Mouse (Mus musculus) heart, postnatal 36 days (tissue): ENCODE measurements at regions not wholly inside any gene's neighbourhood (a gene's known extent, or its start where the extent isn't known, plus 50 kb on each side); places are given as distances from the start of the nearest gene placed in this dataset.

Experiments used
- DNase-seq, 2 experiments: peaks; one replicate each; pipeline ENCODE4 v3.0.0; 2021 to 2022
- intact Hi-C: fragments of 180-260 bp; cut with DNase I; formaldehyde crosslinking; loops from one replicate; pipeline ENCODE4 v1.15.1; 2025

DNA sequence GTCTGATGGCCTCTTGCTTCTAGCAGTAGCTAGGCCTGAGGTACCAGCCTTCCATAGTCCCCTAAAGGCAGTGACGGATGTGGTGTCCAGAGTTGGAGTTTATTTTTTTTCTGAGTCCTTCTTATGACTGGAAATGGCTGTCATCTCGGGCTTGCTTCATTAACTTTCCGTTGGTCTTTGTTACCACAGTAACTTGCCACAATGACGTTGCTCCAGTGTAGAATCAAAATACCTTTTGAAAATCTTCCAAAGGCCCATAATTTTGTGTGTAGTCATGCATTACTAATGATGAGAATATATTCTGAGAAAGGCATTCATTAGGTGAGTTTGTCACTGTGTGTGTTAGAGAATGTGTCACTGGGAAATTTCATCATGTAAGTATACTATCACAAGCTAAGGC is 108.4 kb upstream of the Sgk1 start:
- DNase-seq: no peak
- intact Hi-C loops: no loop called here

DNA sequence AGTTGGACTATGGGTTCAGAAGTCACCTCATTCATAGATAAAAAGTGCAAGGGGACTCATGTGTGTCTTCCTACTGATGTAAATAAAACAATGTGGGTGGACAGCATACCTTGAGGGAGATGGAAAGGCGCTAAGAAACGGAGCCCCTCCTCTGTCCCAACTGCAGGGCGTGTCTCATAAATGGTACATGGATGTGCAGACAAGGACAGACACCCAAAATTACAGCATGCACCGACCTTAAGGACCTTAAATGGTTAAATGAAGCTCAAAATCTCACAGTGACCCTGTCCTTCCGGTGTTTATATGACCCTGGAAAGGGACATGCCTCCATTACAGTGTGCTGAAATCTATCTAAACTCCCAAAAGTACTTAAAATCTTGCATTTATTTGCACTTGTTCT is 106.5 kb upstream of the Sgk1 start:
- no peak for DNase-seq
- intact Hi-C loops: no loop called here

DNA sequence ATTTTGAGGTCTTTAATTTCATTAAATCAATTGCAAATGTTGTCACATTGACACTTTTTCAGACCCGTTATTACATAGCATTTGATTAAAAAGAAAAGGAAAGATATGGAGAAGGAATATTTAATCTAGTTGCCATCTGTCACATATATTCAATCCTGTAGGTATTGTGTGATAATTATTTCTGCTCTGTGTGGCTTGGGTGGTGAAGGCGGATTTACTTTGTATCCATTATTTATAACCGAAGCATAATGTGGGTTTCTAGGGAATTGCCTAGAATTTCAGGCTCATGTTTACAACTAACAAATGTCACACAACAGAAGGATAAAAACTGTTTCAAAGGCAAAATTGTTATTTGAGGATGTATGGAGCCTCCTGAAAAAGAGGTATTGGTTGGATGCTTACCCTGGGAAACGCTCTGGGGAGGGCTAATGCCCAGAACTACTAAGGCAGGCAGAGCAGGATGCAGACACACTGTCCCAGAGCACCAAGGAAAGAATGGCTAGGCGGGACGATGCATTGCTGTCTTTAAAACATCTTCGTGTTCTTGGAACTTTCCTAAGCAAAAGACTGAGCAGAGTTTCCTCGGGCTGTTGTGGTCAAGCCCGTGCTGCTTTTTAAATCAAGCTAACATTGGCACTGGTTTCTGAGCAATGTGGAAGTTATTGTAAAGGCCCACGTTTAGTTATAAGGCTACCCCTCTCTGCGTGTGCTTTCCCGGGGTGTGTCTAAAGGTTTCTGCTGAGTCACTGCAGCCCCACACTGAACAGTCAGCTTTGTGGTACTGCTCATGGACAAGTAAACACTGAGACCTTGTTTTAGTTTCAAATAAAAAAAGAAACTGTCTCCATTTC is 105.8 kb upstream of the Sgk1 start:
- intact Hi-C loops: no loop called here
- no peak for DNase-seq

DNA sequence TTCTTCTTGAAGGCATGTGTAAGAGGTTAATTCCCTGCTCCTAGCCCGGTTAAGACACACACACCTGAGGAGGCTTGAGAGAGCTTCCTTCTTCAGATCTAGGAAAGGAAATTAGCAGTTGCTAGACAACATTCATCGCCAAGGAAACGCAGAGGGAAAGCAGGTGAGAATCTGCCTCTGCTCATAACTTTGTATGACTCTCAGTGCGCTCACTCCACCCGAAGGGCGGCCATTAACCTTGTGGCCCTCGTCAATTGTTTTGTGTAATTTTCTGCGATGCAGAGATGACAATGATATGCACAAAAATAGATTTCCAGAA is 105.3 kb upstream of the Sgk1 start:
- no peak for DNase-seq
- intact Hi-C loops: no loop called here

DNA sequence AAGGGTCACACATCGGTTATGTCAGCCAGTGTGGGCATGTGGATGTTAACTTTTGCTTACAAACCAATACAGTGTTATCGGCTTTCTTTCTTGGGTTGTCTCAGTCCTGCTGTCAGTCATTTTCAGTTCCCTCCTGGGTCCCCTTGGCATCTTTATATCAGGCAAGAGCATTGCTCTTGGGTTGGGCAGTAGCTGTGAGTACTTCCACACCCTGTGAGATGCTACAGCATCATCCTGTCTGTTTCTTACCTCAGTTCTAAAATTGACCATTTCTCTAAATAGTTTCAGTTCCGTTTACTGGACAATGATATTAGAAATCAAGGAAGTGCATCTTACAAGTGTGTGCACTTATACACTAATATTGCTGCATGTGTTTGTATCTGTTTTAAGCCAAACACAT is 104.9 kb upstream of the Sgk1 start:
- intact Hi-C loops: no loop called here
- no peak for DNase-seq

DNA sequence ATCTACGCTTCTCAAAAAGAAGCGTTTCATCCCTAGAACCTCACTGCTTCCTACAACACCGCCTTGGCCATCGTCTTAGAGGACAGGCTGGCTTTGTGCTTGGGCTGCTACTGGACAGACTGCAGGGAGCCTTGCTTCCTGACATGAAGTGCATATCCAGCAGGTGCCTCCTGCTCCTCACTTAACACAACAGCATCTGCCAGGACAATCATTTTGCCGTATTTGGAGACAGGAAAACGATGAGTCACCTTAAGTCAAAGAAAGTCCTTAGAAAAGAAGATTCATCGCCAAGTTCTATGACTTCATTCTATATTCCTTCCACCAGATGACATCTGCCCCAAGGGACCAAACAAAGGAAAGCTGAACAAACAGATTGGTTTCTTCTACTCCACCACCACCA is 98.5 kb upstream of the Sgk1 start:
- peak; percentile 18 to 22 for DNase-seq
- intact Hi-C loops: loop anchor here (1.0 to 5.0 kb wide), 6 partner anchors 81 to 209 kb away; no protein-coding TSS in a partner anchor

DNA sequence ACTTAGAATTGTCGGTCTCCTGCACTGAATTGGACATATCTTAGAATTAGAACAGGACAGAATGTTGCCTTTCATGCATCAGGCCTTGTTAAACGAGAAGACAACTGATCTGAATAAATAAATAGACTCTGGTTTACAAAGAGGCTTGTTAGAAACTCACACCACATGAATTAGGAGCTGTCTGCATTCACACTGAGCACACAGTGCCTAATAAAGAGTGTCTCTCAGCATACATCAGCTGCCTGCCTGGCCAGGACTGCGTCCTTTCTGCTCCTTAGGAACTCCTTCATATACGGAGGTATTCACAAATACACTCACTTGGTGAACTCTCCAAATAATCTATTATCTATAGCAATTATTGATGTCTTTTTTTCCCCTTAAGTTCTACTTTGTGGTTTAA is 96.9 kb upstream of the Sgk1 start:
- intact Hi-C loops: no loop called here
- no peak for DNase-seq

DNA sequence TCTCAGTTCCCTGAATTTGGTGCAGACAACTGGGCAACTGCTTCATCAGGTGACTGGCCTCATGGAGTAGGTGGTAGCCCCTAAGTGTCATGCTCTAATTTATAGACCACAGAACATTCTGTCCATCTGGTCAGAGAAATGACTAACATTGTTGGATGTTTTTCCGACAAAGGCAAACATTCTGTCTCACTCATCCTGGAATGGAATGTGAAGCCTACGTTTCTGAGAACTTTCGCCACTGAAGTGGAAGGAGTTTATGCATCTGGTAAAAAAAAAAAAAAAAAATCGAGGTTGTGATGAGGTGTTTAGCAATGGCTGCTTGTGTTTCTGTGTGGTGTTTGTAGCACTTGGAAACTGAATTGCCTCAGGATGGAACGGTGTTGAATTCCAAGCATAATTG is 96.2 kb upstream of the Sgk1 start:
- intact Hi-C loops: no loop called here
- DNase-seq: no peak

DNA sequence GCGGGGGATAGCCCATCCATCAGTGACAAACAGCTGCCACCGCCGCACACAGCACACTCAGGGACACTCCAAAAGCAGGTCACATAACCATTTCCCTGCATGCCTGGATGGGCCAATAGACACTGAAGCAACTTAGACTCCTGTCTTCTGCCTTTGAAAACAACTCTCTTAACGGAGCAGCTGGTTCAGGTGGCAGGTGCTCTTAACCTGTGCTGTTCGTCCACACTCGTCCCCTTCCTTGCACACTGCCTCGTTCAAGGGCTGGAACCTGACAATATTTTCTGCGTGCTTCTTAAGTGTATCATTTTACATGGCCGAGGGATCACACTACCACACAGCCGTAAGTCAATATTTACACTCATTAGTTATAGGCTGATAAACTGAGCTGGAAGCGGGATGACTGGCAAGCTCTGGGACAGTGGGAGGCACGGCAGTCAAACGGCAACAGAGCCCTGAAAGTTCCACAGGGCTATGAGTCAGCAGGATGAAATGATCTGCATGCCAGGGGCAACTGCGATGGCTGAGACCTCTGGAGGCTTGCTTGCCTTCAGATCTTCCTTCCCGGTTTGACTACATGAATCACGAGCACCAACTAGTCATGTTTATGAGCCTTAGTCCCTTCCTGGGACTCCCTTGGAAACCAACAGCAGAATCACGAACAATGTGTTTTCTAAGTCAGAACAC is 92.0 kb upstream of the Sgk1 start:
- intact Hi-C loops: no loop called here
- no peak for DNase-seq

DNA sequence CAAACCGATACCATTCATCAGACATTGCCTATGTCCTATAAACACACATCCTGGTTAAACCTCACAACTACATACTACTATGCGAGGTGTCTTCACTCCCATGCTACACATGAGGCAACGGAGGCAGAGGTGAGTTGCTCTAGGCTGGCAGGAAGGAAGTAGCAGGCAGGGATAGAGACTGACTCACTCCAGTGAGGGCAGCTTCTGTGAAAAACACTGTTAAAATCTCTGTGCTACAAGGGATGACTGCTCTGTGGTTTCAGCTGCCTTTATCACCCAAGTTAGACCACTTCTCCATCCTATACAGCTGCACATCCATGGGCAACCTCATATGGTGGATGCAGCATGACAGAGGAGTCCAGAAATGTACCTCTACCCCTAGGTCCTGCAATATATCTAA is 91.0 kb upstream of the Sgk1 start:
- intact Hi-C loops: no loop called here

DNA sequence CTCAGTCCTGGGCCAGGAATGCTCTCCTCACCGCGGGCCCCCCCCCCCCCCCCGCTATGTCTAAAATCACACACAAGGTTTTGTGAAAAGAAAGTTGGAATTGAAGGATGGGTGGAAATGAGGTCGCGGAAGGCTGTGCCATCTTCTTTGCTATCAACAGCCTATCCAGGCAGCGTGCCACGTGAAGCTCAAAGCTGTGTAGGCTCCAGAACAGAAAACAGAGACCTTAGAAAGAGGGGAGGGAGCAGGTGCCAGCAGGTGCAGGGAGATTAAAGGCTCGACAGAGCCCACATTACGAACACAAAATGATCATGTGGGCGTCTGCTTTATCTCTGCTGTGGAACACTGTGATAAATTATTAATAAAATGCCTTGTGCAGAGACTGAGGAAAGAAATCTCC is 89.6 kb upstream of the Sgk1 start:
- DNase-seq: no peak
- intact Hi-C loops: no loop called here

More for the DNA sequence above, 91.0 kb upstream of the Sgk1 start:
- no peak for DNase-seq

DNA sequence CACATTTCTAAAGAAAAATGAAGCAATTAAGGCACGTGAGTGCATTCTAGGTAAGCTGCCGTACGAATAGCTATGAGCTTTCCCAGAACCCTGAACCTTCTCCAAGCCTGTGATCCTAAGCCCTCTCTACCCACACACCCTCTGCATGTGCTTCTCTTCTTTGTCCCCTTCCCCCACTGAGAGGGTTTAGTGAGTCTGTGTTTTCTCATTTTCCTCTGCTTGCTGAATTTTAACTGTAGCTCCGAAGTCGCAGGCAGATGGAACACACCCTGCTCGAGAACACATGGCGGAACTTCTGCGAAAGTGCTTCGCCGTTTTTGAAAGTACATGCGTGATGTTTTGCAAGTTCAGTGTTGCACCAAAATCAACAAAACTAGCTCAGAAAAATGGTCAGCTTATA is 88.3 kb upstream of the Sgk1 start:
- no peak for DNase-seq
- intact Hi-C loops: no loop called here

DNA sequence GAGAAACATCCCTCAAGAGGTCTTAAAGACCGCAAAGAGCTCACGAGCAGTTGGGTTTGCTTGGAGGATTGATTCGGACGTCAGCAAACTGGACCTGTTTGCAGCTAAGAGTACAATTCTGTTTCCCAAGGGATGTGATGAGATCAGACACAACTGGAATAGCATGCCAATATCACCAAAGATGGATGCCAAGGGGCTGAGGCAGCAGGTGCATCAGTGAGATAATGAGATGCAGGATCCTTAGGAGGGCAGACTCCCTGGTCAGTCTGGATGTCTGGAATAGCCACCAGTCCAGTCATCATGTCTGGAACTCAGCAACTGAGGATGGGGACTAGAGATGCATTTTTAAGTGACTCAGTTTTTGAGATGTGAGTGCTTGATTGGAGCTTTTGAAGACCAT is 85.6 kb upstream of the Sgk1 start:
- intact Hi-C loops: no loop called here
- DNase-seq: no peak

DNA sequence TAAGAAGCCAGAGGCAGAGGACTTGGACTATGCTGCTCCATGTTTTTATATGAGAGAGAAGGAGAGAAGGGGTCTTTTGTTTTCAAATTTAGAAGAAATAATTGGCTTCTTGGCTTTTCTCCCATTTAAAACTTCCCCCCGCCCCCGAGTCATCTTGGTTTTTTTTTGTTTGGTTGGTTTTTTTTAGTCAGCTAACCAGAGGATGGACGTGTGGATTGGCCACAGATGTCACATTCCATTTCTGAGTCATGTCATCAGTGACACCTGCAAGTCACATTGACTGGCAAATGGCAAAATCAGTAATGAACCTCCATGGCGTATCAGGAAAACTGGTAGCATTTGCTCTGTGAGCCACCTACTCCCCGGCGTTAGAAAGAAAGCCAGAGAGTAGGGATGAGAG is 83.9 kb upstream of the Sgk1 start:
- intact Hi-C loops: no loop called here

DNA sequence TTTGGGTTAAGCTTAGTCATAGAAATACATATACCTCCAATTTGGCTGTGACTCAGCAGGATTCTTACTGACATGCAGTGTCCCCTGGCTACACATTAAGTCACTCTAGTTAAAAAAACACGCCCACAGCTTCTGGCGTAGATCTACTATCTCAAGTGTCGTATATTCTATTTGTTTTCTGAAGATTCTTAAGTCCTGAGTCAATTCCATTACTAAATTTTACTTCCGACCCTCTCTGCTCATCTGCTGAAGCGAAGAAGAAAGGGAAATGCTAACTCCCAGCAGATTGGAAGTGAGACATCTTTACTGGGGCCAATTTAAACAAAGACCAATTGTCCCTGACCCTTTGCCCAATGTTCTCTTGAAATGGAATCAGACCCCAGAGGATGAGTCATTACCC is 80.4 kb upstream of the Sgk1 start:
- intact Hi-C loops: no loop called here
- DNase-seq: no peak

More for the DNA sequence above, 83.9 kb upstream of the Sgk1 start:
- no peak for DNase-seq

DNA sequence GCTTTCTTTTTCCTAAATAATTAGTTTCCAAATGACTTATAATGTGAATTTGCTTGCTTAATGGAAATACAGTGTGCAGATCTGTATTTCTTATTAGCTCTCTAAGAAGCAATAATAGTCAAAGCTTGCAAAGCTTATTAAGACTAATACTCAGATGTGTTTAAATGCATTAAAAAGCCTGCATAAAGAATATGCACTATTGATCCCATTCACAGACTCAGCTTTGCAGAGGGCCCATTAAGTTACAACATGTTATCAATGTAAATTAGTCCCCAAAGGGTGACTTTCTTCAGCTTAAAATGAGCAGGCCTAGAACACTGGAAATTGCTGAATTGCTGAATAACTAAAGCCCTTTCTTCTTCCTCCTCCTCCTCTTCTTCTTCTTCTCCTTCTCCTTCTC is 78.8 kb upstream of the Sgk1 start:
- DNase-seq: no peak
- intact Hi-C loops: no loop called here

DNA sequence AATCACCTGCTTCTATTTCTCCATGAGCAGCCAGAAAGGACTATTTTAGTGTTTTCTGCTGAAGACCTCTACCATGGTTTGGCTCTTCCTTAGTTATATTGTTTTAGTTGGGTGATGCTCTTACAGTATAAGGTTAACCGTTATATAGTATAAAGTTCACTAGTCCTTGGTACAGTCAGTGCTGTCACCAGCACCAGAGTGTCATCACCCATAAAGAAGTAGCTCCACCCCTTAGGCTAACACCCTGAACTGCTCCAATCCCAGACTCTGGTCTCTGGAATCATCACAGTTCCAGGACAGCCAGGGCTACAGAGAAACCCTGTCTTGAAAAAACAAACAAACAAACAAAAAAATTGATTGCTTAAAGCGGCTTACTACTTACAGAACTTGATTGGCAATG is 77.2 kb upstream of the Sgk1 start:
- DNase-seq: no peak
- intact Hi-C loops: no loop called here

DNA sequence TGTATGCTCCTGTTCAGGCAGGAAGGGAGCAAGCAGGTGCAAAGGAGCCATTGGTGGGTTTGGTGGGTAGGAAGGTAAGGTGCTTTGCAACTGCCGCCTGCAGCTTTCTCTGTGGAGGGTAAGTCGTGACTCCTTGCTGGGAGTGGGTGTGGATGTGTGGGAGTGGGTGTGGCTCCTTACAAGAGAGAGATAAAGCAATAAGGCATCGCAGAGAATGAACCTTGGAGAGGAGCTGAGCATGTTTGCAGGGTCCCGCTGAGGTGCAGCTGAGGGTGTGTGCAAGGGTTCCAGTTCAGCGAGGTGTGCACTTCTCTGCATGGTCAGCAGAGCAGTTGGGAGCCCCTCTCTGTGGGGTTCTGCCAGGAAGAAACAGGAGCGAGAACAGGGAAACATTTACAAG is 76.4 kb upstream of the Sgk1 start:
- intact Hi-C loops: no loop called here
- DNase-seq: no peak

DNA sequence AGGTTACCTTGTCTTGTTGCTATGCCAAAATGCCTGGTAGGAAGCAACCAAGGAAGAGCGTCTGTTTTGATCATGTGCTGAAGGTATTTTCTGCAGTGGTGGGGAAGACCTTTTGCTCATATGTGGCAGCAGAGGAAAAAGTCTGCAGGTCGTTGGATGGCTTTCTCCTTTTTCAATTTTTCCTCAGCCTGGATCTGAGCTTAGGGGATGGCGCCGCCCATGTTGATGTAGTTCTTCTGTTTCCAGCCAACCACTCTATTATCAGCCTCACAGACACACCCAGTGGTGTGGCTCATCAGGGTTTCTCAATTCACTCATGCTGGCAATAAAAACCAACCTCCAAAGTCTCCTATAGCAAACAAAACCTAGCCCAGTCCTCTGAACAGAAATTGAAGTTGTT is 75.3 kb upstream of the Sgk1 start:
- DNase-seq: no peak
- intact Hi-C loops: no loop called here

DNA sequence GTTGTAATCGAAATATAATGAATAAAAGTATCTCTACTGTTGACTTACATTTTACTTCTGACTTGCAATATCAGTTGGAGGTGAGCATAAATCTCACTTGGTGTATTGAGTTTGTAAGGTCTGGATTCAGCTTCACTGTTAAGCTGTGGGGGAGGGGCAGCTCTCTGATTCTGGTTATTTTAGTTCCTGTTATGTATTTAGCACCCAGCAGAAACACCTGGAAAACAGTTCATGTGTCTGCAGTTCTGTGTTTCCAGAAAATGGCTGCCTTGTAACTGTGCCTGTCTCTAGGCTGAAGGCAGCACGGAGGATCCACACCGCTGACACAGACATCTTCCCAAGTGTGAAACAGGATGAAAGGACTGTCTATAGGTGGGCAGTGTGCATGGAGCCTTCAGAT is 62.3 kb upstream of the Sgk1 start:
- intact Hi-C loops: no loop called here
- no peak for DNase-seq

DNA sequence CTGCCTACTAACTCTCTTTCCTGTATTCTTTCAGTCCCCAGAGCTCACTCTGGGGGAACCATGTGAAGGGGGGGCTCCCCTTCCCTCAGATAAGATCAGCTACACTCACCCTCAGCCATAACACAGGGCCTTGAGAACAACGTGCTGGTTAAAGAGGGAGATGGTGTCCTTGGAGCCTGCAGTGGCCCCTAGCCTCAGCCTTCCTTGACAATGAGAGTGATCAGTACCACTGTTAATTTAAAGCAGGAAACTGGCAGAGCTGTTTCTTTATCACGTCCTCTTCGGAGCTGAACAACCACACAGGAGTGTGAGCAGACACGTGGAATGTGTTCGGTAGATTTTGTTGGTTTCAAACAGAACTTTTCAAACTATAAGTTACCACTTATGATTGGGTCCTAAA is 60.6 kb upstream of the Sgk1 start:
- DNase-seq: no peak
- intact Hi-C loops: no loop called here

DNA sequence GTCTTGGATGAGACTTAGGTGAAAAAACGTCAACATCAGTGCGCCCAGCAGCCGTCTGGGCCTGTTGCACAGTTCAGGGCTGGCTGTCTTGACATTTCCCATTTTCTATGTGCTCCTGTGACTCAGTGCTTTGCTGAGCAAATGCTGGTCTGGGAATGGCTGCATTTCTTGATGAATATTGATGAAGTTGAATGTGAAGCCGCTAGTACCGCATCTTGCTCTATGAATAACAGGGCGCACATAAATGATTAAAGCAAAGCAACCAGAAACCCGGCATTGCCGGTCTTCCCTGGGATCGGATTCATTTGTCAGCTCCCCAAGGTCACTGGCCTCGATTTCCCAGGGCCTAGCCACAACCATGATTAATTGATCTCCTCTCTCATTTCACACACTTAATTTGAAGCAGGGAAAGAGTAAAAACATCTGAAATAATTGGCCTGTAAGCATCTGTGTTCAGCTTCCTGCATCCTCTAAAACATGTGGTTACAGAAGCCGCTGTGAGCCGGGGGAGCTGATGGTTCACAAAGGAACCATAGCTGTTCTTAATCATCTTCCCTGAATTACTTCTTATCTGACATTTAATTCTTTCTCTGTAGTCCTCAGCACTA is 57.5 kb upstream of the Sgk1 start:
- DNase-seq: no peak

More for the DNA sequence above, 57.5 kb upstream of the Sgk1 start:
- intact Hi-C loops: no loop called here
